Mouse (Mus musculus) forebrain, embryonic 10.5 days (tissue): Measurements from ENCODE around the gene Gm42372. TPM values are rescaled to one million over a fixed set of nuclear protein-coding genes. Genes with fewer than 3 reads are reported as not detected.

Source experiments
- polyA plus RNA-seq: library from polyadenylated mRNA; unstranded; fragments of >200 nt; fragmentation: Nextera tagmentation; extraction: Ambion mirVana; gene quantifications from 2 replicates; pipeline ENCODE4 v1.2.1, GENCODE M21; 2016

The Gm42372 gene
- polyA plus RNA-seq, 1 experiment from 2014 or later = 1.2 TPM

Other genes starting within 250 kb of the Gm42372 start
- 249 and 254 TPM in 2 replicates for gene Ap2s1, start 244.7 kb upstream of the Gm42372 start, polyA plus RNA-seq
- 44.3 and 46.2 TPM in 2 replicates for gene Slc1a5, start 201.7 kb upstream of the Gm42372 start, polyA plus RNA-seq
- gene Strn4, start 167.2 kb upstream of the Gm42372 start, polyA plus RNA-seq = 120 and 122 TPM in 2 replicates
- gene Fkrp, start 166.4 kb upstream of the Gm42372 start, polyA plus RNA-seq = 26.3 and 27.2 TPM in 2 replicates
- 9.6 and 10.7 TPM in 2 replicates for gene Prkd2, start 140.2 kb upstream of the Gm42372 start, polyA plus RNA-seq
- gene Dact3, start 107.8 kb upstream of the Gm42372 start, polyA plus RNA-seq = 1.9 and 2.2 TPM in 2 replicates
- 5.5 and 6.6 TPM in 2 replicates for gene Gng8, start 91.3 kb upstream of the Gm42372 start, polyA plus RNA-seq
- gene Ptgir, start 76.6 kb upstream of the Gm42372 start, polyA plus RNA-seq = 0.10 TPM in 2 replicates
- gene Calm3, start 59.0 kb upstream of the Gm42372 start, polyA plus RNA-seq = 156 and 163 TPM in 2 replicates
- 4.3 and 6.8 TPM in 2 replicates for gene Pnmal2, start 38.4 kb upstream of the Gm42372 start, polyA plus RNA-seq
- gene Pnmal1, start 23.4 kb upstream of the Gm42372 start, polyA plus RNA-seq = 7.3 and 9.3 TPM in 2 replicates
- gene Ccdc8, start 9.6 kb downstream of the Gm42372 start, polyA plus RNA-seq = 7.8 and 8.9 TPM in 2 replicates
- gene Ppp5c, start 44.8 kb downstream of the Gm42372 start, polyA plus RNA-seq = 149 and 150 TPM in 2 replicates
- 4.3 and 5.3 TPM in 2 replicates for gene Hif3a, start 79.3 kb downstream of the Gm42372 start, polyA plus RNA-seq
- 0.11 and 0.12 TPM in 2 replicates for gene Psg16, start 91.0 kb downstream of the Gm42372 start, polyA plus RNA-seq
- gene Ceacam3, start 167.2 kb downstream of the Gm42372 start, polyA plus RNA-seq = not detected in 2 replicates
- gene Psg29, start 220.4 kb downstream of the Gm42372 start, polyA plus RNA-seq = not detected in 2 replicates